Mouse (Mus musculus) lung, embryonic 15.5 days (tissue): ENCODE results near the gene AI661453. TPM values are rescaled to one million over a fixed set of nuclear protein-coding genes. Genes with fewer than 3 reads are reported as not detected.

Experiments used
- ATAC-seq: fragments of 200-750 bp; cut with Nextera tagmentation; 2 replicates; pipeline ENCODE4 v1.8.0; 2017; ENCODE audit warnings: moderate number of reproducible peaks, borderline replicate concordance; ENCODE audit not compliant: low FRiP score, low TSS enrichment; ENCODE audit errors: extremely low read depth
- H3K27ac ChIP-seq: fragments of 300-500 bp; sonication (generic); 2 replicates; pipeline ENCODE4 v1.5.1; 2015; ENCODE audit warnings: moderate library complexity, mild to moderate bottlenecking, inconsistent platforms
- H3K27me3 ChIP-seq: fragments of 300-500 bp; sonication (generic); 2 replicates; pipeline ENCODE4 v1.6.1; 2015; ENCODE audit warnings: inconsistent platforms
- H3K36me3 ChIP-seq: fragments of 300-500 bp; sonication (generic); 2 replicates; pipeline ENCODE4 v1.6.1; 2015; ENCODE audit warnings: inconsistent platforms
- H3K4me1 ChIP-seq: fragments of 300-500 bp; sonication (generic); 2 replicates; pipeline ENCODE4 v1.6.1; 2015; ENCODE audit warnings: inconsistent platforms
- H3K4me2 ChIP-seq: fragments of 300-500 bp; sonication (generic); 2 replicates; pipeline ENCODE4 v1.6.1; 2015; ENCODE audit warnings: inconsistent platforms, mild to moderate bottlenecking, moderate library complexity
- H3K4me3 ChIP-seq: fragments of 300-500 bp; sonication (generic); 2 replicates; pipeline ENCODE4 v1.5.1; 2015; ENCODE audit warnings: mild to moderate bottlenecking, inconsistent platforms
- H3K9ac ChIP-seq: fragments of 300-500 bp; sonication (generic); 2 replicates; pipeline ENCODE4 v1.6.1; 2015; ENCODE audit warnings: inconsistent platforms
- H3K9me3 ChIP-seq: fragments of 300-500 bp; sonication (generic); 2 replicates; pipeline ENCODE4 v1.6.1; 2016; ENCODE audit warnings: inconsistent platforms
- WGBS: fragments of 180-500 bp; shearing (Covaris S2); methylation state at CpG from one replicate; pipeline ENCODE4 v1.1.7; 2015; 5-methylcytosine and 5-hydroxymethylcytosine counted together
- polyA plus RNA-seq: library from polyadenylated mRNA; unstranded; fragments of >200 nt; fragmentation: Nextera tagmentation; extraction: Ambion mirVana; gene quantifications from 2 replicates; pipeline ENCODE4 v1.2.1, GENCODE M21; 2015

AI661453 gene
- polyA plus RNA-seq, 1 experiment from 2014 or later, result 2.4 TPM

DNA sequence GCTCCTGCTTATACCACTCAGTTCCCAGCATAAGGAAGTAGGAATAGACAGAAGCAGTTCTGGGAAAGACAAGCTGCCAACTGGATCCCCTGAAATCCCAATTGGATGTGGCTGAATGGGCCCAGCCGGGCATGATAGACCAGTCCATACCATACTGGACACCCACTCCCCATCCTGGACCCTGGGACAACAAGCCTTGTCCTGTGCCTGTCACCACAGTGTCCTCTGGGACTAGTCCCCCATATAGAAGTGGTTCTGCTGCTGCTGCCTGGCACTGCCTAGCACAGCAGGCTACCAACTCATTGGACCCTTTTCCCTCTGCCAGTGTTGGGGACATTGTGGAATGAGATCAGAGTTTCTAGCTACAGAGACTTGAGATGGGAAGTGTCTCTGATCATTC lies 69.6 kb downstream of the AI661453 start:
- peaks cover 43% of the 10 kb centered on the region for H3K4me1 ChIP-seq
- no peak for ATAC-seq
- H3K4me3 ChIP-seq, result no peak overlapping the region
- H3K4me2 ChIP-seq, result peak overlapping the region; percentile 75
- H3K27me3 ChIP-seq, result no peaks in the 10 kb centered on the region
- no peak overlapping the region for H3K9ac ChIP-seq
- H3K27ac ChIP-seq, result no peak overlapping the region
- H3K9me3 ChIP-seq, result no peaks in the 10 kb centered on the region
- WGBS, result 81% methylated on average over 1 of the region's 1 CpGs
- no peaks in the 10 kb centered on the region for H3K36me3 ChIP-seq

DNA sequence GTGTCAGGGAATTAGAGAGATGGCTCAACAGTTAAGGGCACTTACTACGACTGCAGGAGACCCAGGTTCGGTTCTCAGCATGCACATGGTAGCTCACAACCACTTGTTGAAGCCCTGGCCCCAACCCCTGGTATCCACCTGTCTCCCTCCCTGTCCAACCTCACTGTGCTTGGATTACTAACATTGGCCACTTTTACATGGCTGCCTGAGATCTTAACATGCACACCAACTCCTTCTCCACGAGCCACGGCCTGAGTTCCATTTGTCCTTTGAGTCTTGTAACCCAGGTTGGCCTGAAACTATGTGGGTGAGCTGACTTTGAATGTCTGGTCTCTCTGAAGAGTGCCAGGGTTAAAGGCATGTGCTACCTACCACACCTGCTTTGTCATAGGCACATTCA lies 70.3 kb downstream of the AI661453 start:
- no peak overlapping the region for H3K4me2 ChIP-seq
- H3K4me1 ChIP-seq, result peaks cover 44% of the 10 kb centered on the region
- WGBS, result 96% methylated on average over 4 of the region's 4 CpGs

DNA sequence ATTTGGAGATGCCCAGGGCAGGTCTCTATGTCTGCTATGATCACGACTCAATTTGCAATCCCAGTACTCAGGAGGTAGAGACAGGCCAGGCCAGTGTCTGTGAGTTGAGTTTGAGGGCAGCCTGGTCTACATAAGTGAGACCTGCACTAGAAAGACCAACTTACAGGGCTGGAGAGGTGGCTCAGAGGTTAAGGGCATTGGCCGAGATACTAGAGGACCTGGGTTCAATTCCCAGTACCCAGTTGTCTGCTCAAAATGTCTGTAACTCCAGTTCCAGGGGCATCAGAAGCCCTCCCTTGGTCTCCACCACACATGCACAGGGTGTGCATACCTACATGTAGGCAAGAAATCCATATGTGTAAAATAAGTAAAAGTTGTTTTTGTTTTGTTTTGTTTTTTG lies 71.1 kb downstream of the AI661453 start:
- no peak for ATAC-seq
- 62% methylated on average over 2 of the region's 2 CpGs for WGBS

More for the DNA sequence above, 70.3 kb downstream of the AI661453 start:
- Histone ChIP-seq H3K36me3 (no peaks in the 10 kb centered on the region), H3K27me3 (no peaks in the 10 kb centered on the region), H3K4me3 (no peak overlapping the region), H3K9ac (no peak overlapping the region), H3K9me3 (no peaks in the 10 kb centered on the region), H3K27ac (no peak overlapping the region; the same call in 1 of the 2 replicates)
- no peak for ATAC-seq

DNA sequence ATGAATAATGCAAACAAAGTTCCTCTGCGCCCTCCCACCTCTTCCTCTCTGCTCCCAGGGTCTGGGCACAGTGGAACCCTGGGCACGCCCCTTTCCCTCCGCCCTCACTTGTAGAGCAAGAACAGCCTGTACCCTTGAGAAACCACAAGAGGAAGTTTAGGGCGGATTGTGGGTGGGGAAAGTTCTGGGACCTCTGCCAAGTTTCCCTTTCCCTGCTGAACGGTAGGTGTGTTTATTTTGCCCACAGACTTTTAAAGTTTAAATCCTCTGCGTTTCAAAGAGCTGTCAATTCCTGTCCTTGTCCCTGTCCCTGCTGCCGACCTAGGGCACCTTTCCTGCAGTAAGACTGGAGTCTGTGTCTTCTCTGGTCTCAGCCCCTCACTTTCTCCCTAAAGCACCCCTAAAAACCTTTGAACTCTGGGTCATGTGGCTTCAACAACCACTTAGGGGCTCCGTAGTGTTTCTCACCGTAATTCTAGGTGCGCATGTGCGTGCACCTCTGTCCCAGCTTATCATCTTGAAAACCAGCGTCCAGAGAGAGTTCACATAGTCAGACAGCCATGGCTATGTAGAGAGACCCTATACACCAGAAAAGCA lies 71.7 kb downstream of the AI661453 start:
- H3K27me3 ChIP-seq, result no peaks in the 10 kb centered on the region
- H3K27ac ChIP-seq, result peak overlapping the region; percentile 94
- no peaks in the 10 kb centered on the region for H3K9me3 ChIP-seq
- H3K9ac ChIP-seq, result no peak overlapping the region
- peaks cover 50% of the 10 kb centered on the region for H3K4me1 ChIP-seq
- peak overlapping the region; percentile 57 for H3K4me2 ChIP-seq
- no peaks in the 10 kb centered on the region for H3K36me3 ChIP-seq
- 6% methylated on average over 12 of the region's 12 CpGs for WGBS
- peak overlapping the region; percentile 22 for H3K4me3 ChIP-seq
- peak; percentile 82 for ATAC-seq

More for the DNA sequence above, 71.1 kb downstream of the AI661453 start:
- Histone ChIP-seq H3K36me3 (no peaks in the 10 kb centered on the region), H3K9me3 (no peaks in the 10 kb centered on the region), H3K4me2 (peak overlapping the region; percentile 57), H3K9ac (no peak overlapping the region), H3K27ac (peak overlapping the region; percentile 94), H3K4me1 (peaks cover 48% of the 10 kb centered on the region), H3K4me3 (no peak overlapping the region), H3K27me3 (no peaks in the 10 kb centered on the region)

DNA sequence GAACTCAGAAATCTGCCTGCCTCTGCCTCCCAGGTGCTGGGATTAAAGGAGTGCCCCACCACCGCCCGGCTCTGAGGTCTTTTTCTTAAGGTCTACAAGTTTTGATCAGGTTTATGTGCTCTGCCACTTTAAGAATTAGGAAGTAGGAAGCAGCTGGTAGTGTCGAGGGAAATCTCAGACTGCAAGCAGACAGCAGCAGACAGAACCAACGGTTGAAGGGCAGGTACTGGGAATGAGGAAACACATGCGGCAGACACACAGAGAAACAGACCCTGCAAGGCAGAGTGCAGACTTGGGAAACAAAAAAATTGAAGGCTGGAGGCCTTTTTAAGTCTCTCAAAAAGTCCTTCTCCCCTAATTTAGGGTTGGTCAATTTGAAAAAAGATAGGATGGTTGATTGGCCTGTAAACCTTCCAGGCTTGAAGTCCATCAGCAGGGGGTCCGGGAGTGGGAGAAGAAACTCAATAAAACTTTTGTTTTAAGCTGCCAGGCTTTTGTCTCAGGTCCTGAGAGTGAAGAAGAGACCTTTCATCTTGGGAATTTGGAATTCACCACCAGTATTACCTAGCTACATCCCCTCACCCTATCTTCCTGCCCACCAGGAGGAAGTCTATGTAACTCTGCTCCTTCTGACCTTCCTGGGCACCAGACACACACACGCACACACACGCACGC lies 72.8 kb downstream of the AI661453 start:
- Histone ChIP-seq H3K27ac (peak overlapping the region; percentile 58), H3K36me3 (no peaks in the 10 kb centered on the region), H3K4me1 (peaks cover 54% of the 10 kb centered on the region), H3K9ac (no peak overlapping the region), H3K4me3 (no peak overlapping the region), H3K9me3 (no peaks in the 10 kb centered on the region), H3K27me3 (no peaks in the 10 kb centered on the region), H3K4me2 (no peak overlapping the region)
- ATAC-seq, result no peak
- whole genome bisulfite sequencing, result 59% methylated on average over 9 of the region's 9 CpGs

DNA sequence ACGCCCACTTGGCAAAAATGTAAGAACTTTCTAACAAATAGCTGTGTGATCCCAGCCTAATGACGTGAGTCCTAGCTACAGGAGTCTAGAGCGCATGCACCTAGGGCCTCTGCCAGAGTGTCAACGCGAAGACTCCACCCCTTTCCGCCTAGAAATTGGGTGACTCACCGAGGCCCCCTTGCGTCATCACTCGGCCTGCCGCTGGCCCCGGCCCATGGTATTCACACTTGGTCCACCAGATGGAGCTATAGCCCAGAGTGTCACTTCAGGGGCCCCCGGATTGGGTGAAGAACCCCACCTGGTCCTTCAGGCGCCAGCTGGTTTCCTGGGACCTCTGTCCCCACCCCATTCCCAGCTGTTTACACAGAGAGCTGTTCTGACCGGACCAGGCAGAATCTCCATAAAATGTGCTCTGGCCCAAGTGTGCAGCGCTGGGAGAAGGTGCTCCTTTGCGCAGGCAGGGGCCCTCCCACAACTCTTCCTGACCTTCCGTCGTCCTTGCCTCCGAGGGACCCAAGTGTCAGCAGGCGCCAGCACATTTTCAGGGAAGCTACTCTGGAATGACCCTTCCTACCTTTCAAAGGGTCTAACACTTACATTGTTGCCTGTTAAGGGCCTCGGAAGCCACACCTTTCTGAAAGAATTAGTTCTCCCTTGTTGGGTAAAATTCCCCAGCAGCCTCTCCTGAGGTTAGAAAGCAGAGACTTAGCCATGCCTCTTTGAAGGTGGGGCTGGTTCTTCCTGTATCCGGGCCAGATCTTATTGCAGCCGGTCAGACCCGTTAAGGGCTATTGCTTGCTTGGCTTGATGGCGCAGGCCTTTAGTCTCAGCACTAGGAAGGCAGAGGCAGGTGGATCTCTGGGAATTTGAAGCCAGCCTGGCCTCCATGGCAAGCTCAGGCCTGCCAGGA lies 75.0 kb downstream of the AI661453 start:
- 7% methylated on average over 25 of the region's 25 CpGs for WGBS
- peak; percentile 91 for ATAC-seq
- peak overlapping the region; percentile 24 for H3K4me3 ChIP-seq

DNA sequence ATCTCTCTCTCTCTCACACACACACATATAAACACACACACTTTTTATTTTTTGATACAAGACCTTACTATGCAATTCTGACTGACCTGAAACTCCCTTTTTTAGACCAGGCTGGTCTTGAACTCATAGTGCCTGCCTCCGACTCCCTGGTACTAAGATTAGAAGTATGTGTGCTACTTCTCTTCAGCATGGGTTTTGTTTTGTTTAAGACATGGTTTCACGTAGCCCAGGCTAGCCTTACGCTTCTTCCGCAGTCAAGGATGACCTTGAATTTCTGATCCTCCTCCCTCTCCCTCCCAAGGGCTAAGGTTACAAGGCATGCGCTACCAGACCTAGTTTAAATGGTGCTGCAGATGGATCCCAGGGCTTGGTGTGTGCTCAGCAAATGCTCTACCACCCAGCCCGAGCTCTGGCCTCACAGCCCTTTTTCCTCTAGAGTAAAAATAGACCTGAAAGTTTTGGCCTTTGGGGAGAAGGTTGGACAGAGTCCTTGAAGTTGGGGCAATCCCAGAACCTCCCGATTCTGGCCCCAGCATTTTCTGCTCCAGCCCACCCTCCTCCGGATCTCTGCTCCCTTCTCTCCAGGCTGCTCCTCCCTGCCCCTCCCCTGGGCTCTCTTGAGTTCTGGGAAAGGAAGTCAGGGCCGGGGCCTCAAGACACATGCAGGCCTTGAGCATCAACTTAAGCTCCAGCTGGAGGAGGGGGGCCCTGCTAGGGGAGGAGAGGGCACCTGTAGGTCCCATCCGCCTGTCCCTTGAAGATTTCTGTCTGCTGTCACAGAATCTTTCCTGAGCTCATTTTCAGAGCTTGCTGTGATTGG lies 76.8 kb downstream of the AI661453 start:
- Histone ChIP-seq H3K9me3 (no peaks in the 10 kb centered on the region), H3K4me2 (no peak overlapping the region), H3K4me3 (no peak overlapping the region), H3K4me1 (peaks cover 41% of the 10 kb centered on the region), H3K36me3 (no peaks in the 10 kb centered on the region), H3K9ac (no peak overlapping the region), H3K27me3 (no peaks in the 10 kb centered on the region), H3K27ac (peak overlapping the region; percentile 30; the same call in 1 of the 2 replicates)
- ATAC-seq, result no peak
- 53% methylated on average over 10 of the region's 10 CpGs for WGBS

More for the DNA sequence above, 75.0 kb downstream of the AI661453 start:
- no peaks in the 10 kb centered on the region for H3K9me3 ChIP-seq
- no peaks in the 10 kb centered on the region for H3K36me3 ChIP-seq
- H3K9ac ChIP-seq, result peak overlapping the region; percentile 18; the same call in 1 of the 2 replicates
- H3K4me2 ChIP-seq, result peak overlapping the region; percentile 53
- no peaks in the 10 kb centered on the region for H3K27me3 ChIP-seq
- peaks cover 40% of the 10 kb centered on the region for H3K4me1 ChIP-seq
- H3K27ac ChIP-seq, result peak overlapping the region; percentile 94

DNA sequence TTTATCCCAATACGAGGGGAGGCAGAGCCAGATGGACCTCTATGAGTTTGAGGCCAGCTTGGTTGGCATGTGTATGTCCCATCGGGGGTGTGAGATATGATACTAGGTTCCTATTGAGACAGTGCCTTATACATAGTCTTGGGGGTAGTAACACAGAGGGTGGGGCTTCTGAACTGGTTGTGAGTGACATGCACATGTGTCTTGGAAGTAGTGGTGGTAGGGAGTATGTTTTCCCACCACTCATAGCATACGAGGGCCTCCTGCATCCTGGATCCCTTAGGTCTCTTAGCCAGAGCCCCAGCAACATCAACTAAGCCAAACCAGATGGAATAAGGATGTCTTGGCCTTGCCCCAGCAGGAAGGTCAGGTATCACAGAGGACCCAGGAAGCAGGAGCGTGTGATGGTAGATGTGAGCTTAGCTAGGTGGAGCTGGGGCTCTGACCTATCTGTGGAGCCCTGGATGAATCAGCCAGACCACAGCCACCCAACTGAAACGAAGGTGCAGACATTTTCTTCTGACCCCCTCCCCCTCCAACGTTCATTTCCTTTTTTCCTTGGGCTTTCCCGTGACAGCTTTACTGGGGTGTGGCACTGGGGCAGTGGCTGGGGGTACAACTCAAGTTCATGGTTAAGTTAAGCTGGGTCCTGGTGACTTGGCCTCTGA lies 78.9 kb downstream of the AI661453 start:
- 78% methylated on average over 7 of the region's 7 CpGs for WGBS
- no peak for ATAC-seq
- Histone ChIP-seq H3K36me3 (no peaks in the 10 kb centered on the region), H3K4me3 (no peak overlapping the region), H3K4me1 (peaks cover 39% of the 10 kb centered on the region), H3K27me3 (no peaks in the 10 kb centered on the region), H3K4me2 (no peak overlapping the region), H3K9ac (no peak overlapping the region), H3K27ac (no peak overlapping the region), H3K9me3 (no peaks in the 10 kb centered on the region)

GRCm38 (mm10) chr17:47516232-47516631 lies 79.8 kb downstream of the AI661453 start:
- Histone ChIP-seq H3K27me3 (no peaks in the 10 kb centered on the region), H3K27ac (no peak overlapping the region), H3K4me3 (no peak overlapping the region), H3K9me3 (no peaks in the 10 kb centered on the region), H3K36me3 (no peaks in the 10 kb centered on the region), H3K4me1 (peaks cover 39% of the 10 kb centered on the region), H3K4me2 (no peak overlapping the region), H3K9ac (no peak overlapping the region)
- over 99% methylated on average over 3 of the region's 3 CpGs for WGBS
- no peak for ATAC-seq

DNA sequence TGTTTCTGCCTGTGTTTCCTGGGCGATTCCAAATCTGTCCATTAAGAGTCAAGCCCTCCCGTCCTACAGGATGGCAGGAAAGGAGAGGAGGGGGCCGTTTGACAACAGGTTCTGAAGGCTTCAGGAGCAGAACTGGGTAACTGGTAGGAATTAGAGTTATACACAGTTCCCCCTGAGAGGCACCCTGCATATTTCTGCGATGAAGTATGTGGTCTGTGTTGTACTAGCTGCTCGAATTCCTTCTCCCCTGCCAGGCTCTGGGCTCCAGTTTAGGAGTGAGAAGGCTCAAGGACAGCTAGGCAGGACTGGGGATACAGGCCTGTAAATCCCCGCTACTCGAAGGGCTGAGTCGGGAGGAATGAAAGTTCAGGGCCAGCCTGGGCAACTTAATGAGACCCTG lies 81.8 kb downstream of the AI661453 start:
- Histone ChIP-seq H3K9ac (no peak overlapping the region), H3K4me3 (no peak overlapping the region)
- whole genome bisulfite sequencing, result 15% methylated on average over 8 of the region's 8 CpGs

More for the DNA sequence above, 81.8 kb downstream of the AI661453 start:
- no peaks in the 10 kb centered on the region for H3K27me3 ChIP-seq
- H3K36me3 ChIP-seq, result no peaks in the 10 kb centered on the region
- H3K4me1 ChIP-seq, result peaks cover 45% of the 10 kb centered on the region
- H3K4me2 ChIP-seq, result no peak overlapping the region
- no peaks in the 10 kb centered on the region for H3K9me3 ChIP-seq
- ATAC-seq, result peak; percentile 58; the same call in 1 of the 2 replicates
- peak overlapping the region; percentile 94 for H3K27ac ChIP-seq
